ENCODE assay signal across 14 mouse cellular contexts in the genomic region with DNA sequence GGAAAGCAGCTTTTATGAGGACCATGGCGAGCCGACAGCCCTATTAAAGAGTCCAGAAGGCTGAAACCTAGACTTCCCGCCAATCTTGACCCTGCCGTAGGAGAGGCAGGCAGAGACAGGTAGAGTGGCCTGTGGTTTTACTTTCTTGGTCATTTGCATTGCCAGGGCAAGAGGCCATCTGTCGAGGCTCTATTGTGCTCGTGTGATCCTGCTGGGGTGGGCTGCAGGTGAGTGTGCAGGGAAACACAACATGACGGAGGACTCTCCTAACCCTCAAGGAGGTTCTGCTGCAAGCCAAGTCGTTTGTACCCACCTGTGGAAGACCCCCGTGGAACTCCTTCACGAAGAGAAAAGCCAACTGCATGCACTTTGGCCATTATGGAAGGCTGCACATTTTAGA. TPM values are rescaled to one million over a fixed set of nuclear protein-coding genes. Genes with fewer than 3 reads are reported as not detected.
DNase-seq lines count a peak whose midpoint lies in the region; ATAC-seq and TF ChIP-seq lines count a peak whose summit lies in the region.
"Had no signal": no experiment of that assay in that cellular context is flagged by ENCODE, and none has a peak within 500 bp of the region (broad histone marks: within the 10 kb centered on the region; RNA-seq: fewer than 3 reads in every experiment).

No protein-coding gene starts in this region.

- 52% methylated on average over 10 of the region's 10 CpGs for WGBS in heart, embryonic 10.5 days
- 43% methylated on average over 10 of the region's 10 CpGs for WGBS in heart, postnatal 0 days
- WGBS in midbrain, embryonic 12.5 days = 70% methylated on average over 10 of the region's 10 CpGs
- 69% methylated on average over 10 of the region's 10 CpGs for WGBS in midbrain, embryonic 15.5 days

- H3K4me2 ChIP-seq in heart, postnatal 0 days (ENCODE audit: low read depth, low read length) = no peak overlapping the region
- H3K4me2 ChIP-seq in midbrain, embryonic 12.5 days (replicated peaks) = no peak overlapping the region
- H3K4me2 ChIP-seq in midbrain, embryonic 15.5 days = no peak overlapping the region
- H3K4me2 ChIP-seq: embryonic facial prominence, embryonic 15.5 days; neural tube, embryonic 13.5 days had no signal

- no peak for DNase-seq in heart, embryonic 10.5 days (ENCODE audit: low spot score)
- DNase-seq in heart, postnatal 25 days (ENCODE audit: low spot score) = no peak
- no peak for DNase-seq in heart, postnatal 0 days (ENCODE audit: low spot score)
- no peak for DNase-seq in heart, adult 9 months (ENCODE audit: low spot score in 2 of 2)
- DNase-seq in cerebellum, postnatal 36 days = no peak
- DNase-seq: kidney, adult 11 months had no signal

- no peak for TF ChIP-seq CTCF in heart, postnatal 0 days (IDR thresholded peaks at IDR 0.05; ENCODE audit: low read depth)

- ATAC-seq in heart, postnatal 0 days (ENCODE audit: insufficient read depth, low read depth) = no peak
- ATAC-seq in midbrain, embryonic 12.5 days (ENCODE audit: low FRiP score, low read depth) = no peak
- ATAC-seq in midbrain, embryonic 15.5 days (replicated peaks) = no peak

- no peak overlapping the region for H3K4me3 ChIP-seq in heart, embryonic 10.5 days
- H3K4me3 ChIP-seq in heart, postnatal 0 days (ENCODE audit: low read depth, low read length) = no peak overlapping the region
- no peak overlapping the region for H3K4me3 ChIP-seq in midbrain, embryonic 12.5 days
- H3K4me3 ChIP-seq in midbrain, embryonic 15.5 days = no peak overlapping the region
- H3K4me3 ChIP-seq: embryonic facial prominence, embryonic 15.5 days; midbrain, embryonic 10.5 days; neural tube, embryonic 13.5 days had no signal

- peak overlapping the region; percentile 60 for H3K27ac ChIP-seq in heart, embryonic 10.5 days
- peak overlapping the region; percentile 47; the same call in 1 of the 2 replicates for H3K27ac ChIP-seq in heart, postnatal 0 days (ENCODE audit: low read depth)
- 0 out of 2 replicates have a peak overlapping the region, but pooled peaks have one; percentile 46 for H3K27ac ChIP-seq in midbrain, embryonic 12.5 days (replicated peaks)
- H3K27ac ChIP-seq in midbrain, embryonic 15.5 days = no peak overlapping the region
- H3K27ac ChIP-seq: embryonic facial prominence, embryonic 15.5 days; macrophage; midbrain, embryonic 10.5 days; neural tube, embryonic 13.5 days had no signal

- intact Hi-C loops in heart, postnatal 25 days (cut with DNase I) = no loop called here

- no peak overlapping the region for H3K9ac ChIP-seq in heart, postnatal 0 days (replicated peaks; ENCODE audit: low read depth, low read length)
- H3K9ac ChIP-seq in midbrain, embryonic 12.5 days (replicated peaks) = no peak overlapping the region
- H3K9ac ChIP-seq in midbrain, embryonic 15.5 days = no peak overlapping the region
- H3K9ac ChIP-seq: embryonic facial prominence, embryonic 15.5 days; neural tube, embryonic 13.5 days had no signal

- H3K4me1 ChIP-seq in heart, embryonic 10.5 days = peaks cover 16% of the 10 kb centered on the region
- H3K4me1 ChIP-seq in heart, postnatal 0 days (ENCODE audit: control insufficient read depth, insufficient read depth) = peaks cover 17% of the 10 kb centered on the region; the same call in 1 of the 2 replicates
- H3K4me1 ChIP-seq in midbrain, embryonic 12.5 days = peaks cover 8% of the 10 kb centered on the region; the same call in 1 of the 2 replicates
- H3K4me1 ChIP-seq in midbrain, embryonic 15.5 days = no peaks in the 10 kb centered on the region
- H3K4me1 ChIP-seq: embryonic facial prominence, embryonic 15.5 days had no signal

- no peaks in the 10 kb centered on the region for H3K27me3 ChIP-seq in heart, embryonic 10.5 days (ENCODE audit: insufficient read depth, poor library complexity, severe bottlenecking)
- H3K27me3 ChIP-seq in heart, postnatal 0 days (ENCODE audit: control insufficient read depth, insufficient read depth, low read length) = no peaks in the 10 kb centered on the region
- H3K27me3 ChIP-seq in midbrain, embryonic 12.5 days = no peaks in the 10 kb centered on the region; the same call in 1 of the 2 replicates
- no peaks in the 10 kb centered on the region for H3K27me3 ChIP-seq in midbrain, embryonic 15.5 days (replicated peaks)
- H3K27me3 ChIP-seq: embryonic facial prominence, embryonic 15.5 days; neural tube, embryonic 13.5 days had no signal

- no peaks in the 10 kb centered on the region for H3K36me3 ChIP-seq in heart, embryonic 10.5 days
- H3K36me3 ChIP-seq in heart, postnatal 0 days (replicated peaks; ENCODE audit: control insufficient read depth, insufficient read depth, low read length) = no peaks in the 10 kb centered on the region
- H3K36me3 ChIP-seq in midbrain, embryonic 12.5 days = no peaks in the 10 kb centered on the region
- no peaks in the 10 kb centered on the region for H3K36me3 ChIP-seq in midbrain, embryonic 15.5 days (replicated peaks)
- H3K36me3 ChIP-seq: embryonic facial prominence, embryonic 15.5 days; midbrain, embryonic 10.5 days; neural tube, embryonic 13.5 days had no signal

- no peak for TF ChIP-seq EP300 in heart, postnatal 0 days (IDR thresholded peaks at IDR 0.05; ENCODE audit: low read depth)

- no peaks in the 10 kb centered on the region for H3K9me3 ChIP-seq in heart, embryonic 10.5 days
- H3K9me3 ChIP-seq in heart, postnatal 0 days (replicated peaks; ENCODE audit: control insufficient read depth, low read length) = no peaks in the 10 kb centered on the region
- H3K9me3 ChIP-seq in midbrain, embryonic 12.5 days = no peaks in the 10 kb centered on the region
- no peaks in the 10 kb centered on the region for H3K9me3 ChIP-seq in midbrain, embryonic 15.5 days
- H3K9me3 ChIP-seq: embryonic facial prominence, embryonic 15.5 days; midbrain, embryonic 10.5 days; neural tube, embryonic 13.5 days had no signal

RNA-seq across cellular contexts. Expression of gene Klhl42, which starts 54.6 kb away (rescaled TPM):
- polyA plus RNA-seq in heart, embryonic 10.5 days (2016; fragmentation: Nextera tagmentation; extraction: Ambion mirVana) = 5.2 and 5.7 TPM in 2 replicates
- total RNA-seq in heart, postnatal 25 days (2021) = 1 to 10 TPM; 5.4 to 6.7 TPM
- 7.1 and 56.8 TPM in 2 replicates for total RNA-seq in heart, postnatal 0 days (2014; rRNA removed; ENCODE audit: low replicate concordance)
- 2.1 and 2.2 TPM in 2 replicates for polyA plus RNA-seq in heart, postnatal 0 days (2015; fragmentation: Nextera tagmentation; extraction: Ambion mirVana)
- polyA plus RNA-seq in midbrain, embryonic 12.5 days (2016; fragmentation: Nextera tagmentation; extraction: Ambion mirVana) = 8.2 and 9.0 TPM in 2 replicates
- polyA plus RNA-seq in midbrain, embryonic 15.5 days (2015; fragmentation: Nextera tagmentation; extraction: Ambion mirVana) = 7.5 and 7.6 TPM in 2 replicates

RNA-seq across cellular contexts. Expression of gene Mansc4, which starts 58.9 kb away (rescaled TPM):
- 0.59 TPM in 1 of 2 replicates, not detected in the other for polyA plus RNA-seq in heart, embryonic 10.5 days (2016; fragmentation: Nextera tagmentation; extraction: Ambion mirVana)
- total RNA-seq in heart, postnatal 25 days (2021) = not detected
- total RNA-seq in heart, postnatal 0 days (2014; rRNA removed; ENCODE audit: low replicate concordance) = not detected in 2 replicates
- 0.14 and 0.30 TPM in 2 replicates for polyA plus RNA-seq in heart, postnatal 0 days (2015; fragmentation: Nextera tagmentation; extraction: Ambion mirVana)
- polyA plus RNA-seq in midbrain, embryonic 12.5 days (2016; fragmentation: Nextera tagmentation; extraction: Ambion mirVana) = 0.21 and 0.32 TPM in 2 replicates
- 0.89 and 1.0 TPM in 2 replicates for polyA plus RNA-seq in midbrain, embryonic 15.5 days (2015; fragmentation: Nextera tagmentation; extraction: Ambion mirVana)
- total RNA-seq: gastrocnemius, postnatal 25 days had no signal
- polyA plus RNA-seq: liver, embryonic 16.5 days; macrophage had no signal
